Mouse (Mus musculus) central nervous system, embryonic 18 days (tissue): Measurements from ENCODE around the gene Rims1. TPM values are rescaled to one million over a fixed set of nuclear protein-coding genes. Genes with fewer than 3 reads are reported as not detected.

Source experiments
- polyA plus RNA-seq: library from polyadenylated mRNA; depleted of rRNA; stranded (reverse); fragments of >200 nt; gene quantifications from 2 replicates; pipeline ENCODE4 v1.2.3, GENCODE M21; 2012; rRNA removed

Rims1 gene
- 43.6 and 44.7 TPM in 2 replicates for polyA plus RNA-seq

DNA sequence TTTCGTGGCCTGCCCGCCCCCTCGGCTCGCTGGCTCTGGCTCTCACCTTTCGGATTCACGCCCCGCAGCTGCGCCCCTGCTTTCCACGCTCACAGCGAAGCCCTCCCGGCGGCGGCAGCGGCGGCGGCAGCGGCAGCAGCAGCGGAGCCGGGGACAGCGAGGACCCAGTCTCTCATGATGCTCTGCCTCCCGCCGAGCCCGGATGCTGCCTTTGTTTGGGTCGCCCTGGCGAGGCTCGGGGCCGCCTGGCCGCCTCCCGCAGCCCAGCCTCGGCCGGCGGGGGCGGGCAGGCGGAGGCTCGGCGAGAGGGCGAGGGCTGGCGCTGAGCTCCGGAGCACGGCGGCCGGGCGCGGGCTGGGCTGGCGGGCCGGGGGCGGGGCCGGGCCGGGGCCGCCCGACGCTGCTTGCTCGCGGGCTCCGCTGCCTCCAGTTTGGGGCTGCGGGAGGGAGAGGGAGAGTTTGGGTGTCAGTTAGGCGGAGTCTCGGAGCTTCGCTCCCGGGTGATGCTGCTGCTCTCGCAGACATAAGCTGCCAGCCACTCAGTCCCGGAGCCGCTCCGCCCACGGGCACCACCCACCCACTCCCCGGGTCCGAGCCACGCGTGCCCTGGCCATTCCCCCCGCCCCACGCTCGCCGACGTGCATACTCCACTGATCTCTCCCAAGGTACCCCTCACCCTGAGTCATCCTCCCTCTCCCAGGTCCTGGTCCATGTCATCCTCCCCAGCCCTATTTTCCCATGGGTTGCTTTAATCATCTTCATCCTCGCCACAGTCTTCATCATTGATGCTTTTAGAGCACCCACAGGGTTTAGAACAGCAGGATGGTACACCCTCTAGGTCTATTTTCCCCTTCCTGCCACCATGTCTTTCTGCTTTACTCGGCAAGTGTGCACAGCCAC is at the start of gene Rims1:
Rims1 (minus strand) TSS at position 269 of the 900 bp plus-strand sequence.

